Mouse (Mus musculus) embryonic facial prominence, embryonic 13.5 days (tissue): ENCODE results near the gene Pgm5. TPM values are rescaled to one million over a fixed set of nuclear protein-coding genes. Genes with fewer than 3 reads are reported as not detected.
A peak's percentile ranks its signal among the peaks of the same experiment; 100 is the strongest.

ENCODE experiments used
- ATAC-seq: fragments of 200-750 bp; cut with Nextera tagmentation; 2 replicates; pipeline ENCODE4 v1.8.0; 2017; ENCODE audit warnings: low read depth; ENCODE audit not compliant: insufficient number of reproducible peaks, insufficient read depth, low FRiP score, low TSS enrichment
- H3K27ac ChIP-seq: fragments of 300-500 bp; sonication (generic); 2 replicates; pipeline ENCODE4 v1.5.1; 2015; ENCODE audit warnings: moderate library complexity, mild to moderate bottlenecking, inconsistent platforms
- H3K27me3 ChIP-seq: fragments of 300-500 bp; sonication (generic); 2 replicates; pipeline ENCODE4 v1.6.1; 2015; ENCODE audit warnings: mild to moderate bottlenecking, inconsistent platforms
- H3K36me3 ChIP-seq: fragments of 300-500 bp; sonication (generic); 2 replicates; pipeline ENCODE4 v1.6.1; 2015; ENCODE audit warnings: mild to moderate bottlenecking, inconsistent platforms
- H3K4me1 ChIP-seq: fragments of 300-500 bp; sonication (generic); 2 replicates; pipeline ENCODE4 v1.6.1; 2015; ENCODE audit warnings: inconsistent platforms
- H3K4me2 ChIP-seq: fragments of 300-500 bp; sonication (generic); 2 replicates; pipeline ENCODE4 v1.6.1; 2015; ENCODE audit warnings: moderate library complexity, mild to moderate bottlenecking, inconsistent platforms
- H3K4me3 ChIP-seq: fragments of 300-500 bp; sonication (generic); 2 replicates; pipeline ENCODE4 v1.5.1; 2015; ENCODE audit warnings: mild to moderate bottlenecking, inconsistent platforms
- H3K9ac ChIP-seq: fragments of 300-500 bp; sonication (generic); 2 replicates; pipeline ENCODE4 v1.6.1; 2015; ENCODE audit warnings: mild to moderate bottlenecking, inconsistent platforms
- H3K9me3 ChIP-seq: fragments of 300-500 bp; sonication (generic); 2 replicates; pipeline ENCODE4 v1.6.1; 2016; ENCODE audit warnings: inconsistent platforms
- WGBS: fragments of 180-500 bp; shearing (Covaris S2); methylation state at CpG from one replicate; pipeline ENCODE4 v1.1.7; 2015; ENCODE audit warnings: mixed read lengths; 5-methylcytosine and 5-hydroxymethylcytosine counted together
- polyA plus RNA-seq: library from polyadenylated mRNA; unstranded; fragments of >200 nt; fragmentation: Nextera tagmentation; extraction: Ambion mirVana; gene quantifications from 2 replicates; pipeline ENCODE4 v1.2.1, GENCODE M21; 2015

The Pgm5 gene
- polyA plus RNA-seq, 1 experiment from 2014 or later: 6.5 TPM

DNA sequence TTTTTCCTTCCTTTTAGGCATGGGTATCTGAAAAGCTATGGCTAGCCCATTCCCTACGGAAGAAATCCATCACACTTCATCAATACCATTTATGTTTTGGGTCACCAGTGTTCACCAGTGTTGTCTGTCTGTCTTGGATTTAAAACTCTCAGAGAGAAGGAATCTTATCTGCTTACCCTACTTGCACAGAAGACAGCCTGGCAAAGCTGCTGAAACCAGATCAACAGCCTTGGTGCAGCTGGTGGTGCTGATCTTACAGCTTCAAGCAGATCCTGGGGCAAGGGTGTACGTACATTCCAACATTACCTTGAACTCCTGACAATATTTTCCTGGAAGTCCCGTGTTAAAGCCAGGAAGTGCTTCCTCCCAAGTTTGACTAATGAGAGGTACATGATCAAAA is 55.6 kb downstream of the Pgm5 start:
- Histone ChIP-seq H3K4me2 (no peak overlapping the region), H3K4me1 (0 out of 2 replicates have a peak, but pooled peaks cover 6% of the 10 kb centered on the region), H3K36me3 (0 out of 2 replicates have a peak, but pooled peaks cover 4% of the 10 kb centered on the region), H3K9me3 (no peaks in the 10 kb centered on the region; the same call in 1 of the 2 replicates), H3K27ac (no peak overlapping the region), H3K27me3 (no peaks in the 10 kb centered on the region), H3K9ac (no peak overlapping the region), H3K4me3 (no peak overlapping the region)
- WGBS: 78% methylated on average over 3 of the region's 3 CpGs
- no peak for ATAC-seq

DNA sequence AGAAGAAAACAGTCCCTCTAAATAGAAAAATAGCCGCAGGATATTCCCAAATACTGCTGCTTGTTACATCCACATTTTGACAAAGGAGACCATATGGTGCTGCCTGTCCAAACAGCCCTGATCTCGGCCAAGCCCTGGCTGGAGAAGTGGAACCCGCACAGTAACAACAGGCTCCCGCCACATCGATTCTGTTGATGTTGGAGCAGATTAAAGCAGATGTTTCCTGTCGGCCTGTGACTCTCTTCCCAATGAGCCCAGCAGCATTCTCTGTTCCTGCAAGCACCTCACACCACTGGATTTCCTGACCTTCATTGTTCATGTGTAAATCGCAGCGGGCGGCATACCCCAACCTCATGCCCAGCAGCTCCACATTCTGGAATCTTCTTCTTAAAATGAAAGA is 64.0 kb downstream of the Pgm5 start:
- Histone ChIP-seq H3K9ac (no peak overlapping the region), H3K4me1 (peaks cover 5% of the 10 kb centered on the region; the same call in 1 of the 2 replicates), H3K36me3 (no peaks in the 10 kb centered on the region), H3K27ac (no peak overlapping the region), H3K27me3 (no peaks in the 10 kb centered on the region), H3K9me3 (no peaks in the 10 kb centered on the region), H3K4me3 (no peak overlapping the region), H3K4me2 (no peak overlapping the region)
- 70% methylated on average over 9 of the region's 9 CpGs for WGBS
- ATAC-seq: no peak

DNA sequence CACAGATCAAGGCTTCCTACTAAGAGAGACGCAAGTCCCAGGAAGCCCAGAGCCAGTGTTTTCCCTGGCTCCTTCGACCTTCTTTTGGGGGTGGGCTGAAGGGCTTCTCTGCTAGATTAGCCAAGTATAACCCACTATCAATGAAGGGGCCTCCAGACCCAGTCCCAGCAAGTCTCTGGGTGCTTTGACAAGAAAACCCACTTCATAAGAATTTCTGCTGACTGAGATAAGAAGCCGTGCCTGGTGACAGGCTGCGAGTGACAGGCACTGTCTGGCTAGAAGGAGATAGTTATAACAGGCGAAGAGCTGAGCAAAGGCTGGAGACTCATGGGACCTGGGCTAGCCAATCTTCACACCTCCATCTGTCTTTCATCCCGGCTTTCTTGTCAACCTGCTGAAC is 67.3 kb downstream of the Pgm5 start:
- H3K4me2 ChIP-seq: no peak overlapping the region
- no peaks in the 10 kb centered on the region for H3K36me3 ChIP-seq
- no peak for ATAC-seq
- peaks cover 5% of the 10 kb centered on the region; the same call in 1 of the 2 replicates for H3K4me1 ChIP-seq
- no peak overlapping the region for H3K9ac ChIP-seq
- WGBS: 66% methylated on average over 6 of the region's 6 CpGs
- H3K4me3 ChIP-seq: no peak overlapping the region
- no peak overlapping the region for H3K27ac ChIP-seq
- H3K27me3 ChIP-seq: no peaks in the 10 kb centered on the region
- H3K9me3 ChIP-seq: no peaks in the 10 kb centered on the region

DNA sequence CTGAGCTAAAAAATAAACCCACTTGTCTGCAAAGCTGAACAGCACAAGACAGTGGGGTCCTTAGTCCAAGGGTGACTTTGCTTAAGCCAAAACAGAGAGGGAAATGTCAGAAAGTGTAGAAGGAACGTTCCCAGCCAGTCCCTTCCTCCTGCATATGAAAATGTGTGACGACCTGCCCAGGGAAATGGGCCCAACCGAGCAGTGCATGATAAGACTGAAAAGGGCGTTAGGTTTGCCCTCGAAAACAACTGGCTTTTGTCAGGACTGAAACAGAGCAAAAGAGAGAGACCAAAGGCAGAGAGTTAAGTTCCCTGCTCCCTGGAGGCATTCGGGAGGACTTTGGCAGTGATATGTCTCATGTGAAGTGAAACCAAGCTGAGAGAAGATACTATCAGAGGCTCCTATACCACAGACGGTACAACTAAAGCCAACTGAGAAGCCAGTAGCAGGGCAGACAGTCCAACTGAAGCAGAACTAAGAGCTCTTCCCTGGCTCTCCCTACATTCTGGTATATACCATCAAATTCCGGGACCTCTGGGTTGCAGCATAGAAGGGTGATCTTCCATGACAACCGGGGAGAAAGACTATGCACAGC is 68.0 kb downstream of the Pgm5 start:
- no peak for ATAC-seq
- Histone ChIP-seq H3K4me2 (no peak overlapping the region), H3K36me3 (no peaks in the 10 kb centered on the region), H3K4me3 (no peak overlapping the region), H3K4me1 (peaks cover 5% of the 10 kb centered on the region; the same call in 1 of the 2 replicates), H3K27ac (no peak overlapping the region), H3K9me3 (no peaks in the 10 kb centered on the region), H3K27me3 (no peaks in the 10 kb centered on the region), H3K9ac (no peak overlapping the region)
- WGBS: 61% methylated on average over 9 of the region's 9 CpGs

DNA sequence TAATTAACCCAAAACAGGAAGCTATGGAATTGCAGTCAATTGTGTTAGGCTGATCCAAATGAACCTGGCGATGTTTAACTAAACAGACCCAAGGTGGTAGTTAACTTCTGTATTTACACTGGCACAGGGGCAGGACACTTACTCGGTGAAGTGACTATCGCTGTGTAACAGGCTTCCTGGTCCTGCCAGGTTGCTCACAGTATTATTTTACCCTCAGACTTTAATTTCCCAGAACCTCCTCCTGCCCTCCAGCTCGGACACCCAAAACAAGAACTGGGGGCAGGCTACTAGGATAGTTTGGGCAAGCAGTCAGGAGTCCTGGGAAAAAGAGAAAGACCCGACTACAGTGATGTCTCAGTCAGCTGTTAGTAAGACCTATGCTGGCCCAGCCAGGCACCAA is 68.8 kb downstream of the Pgm5 start:
- no peaks in the 10 kb centered on the region for H3K9me3 ChIP-seq
- WGBS: 69% methylated on average over 5 of the region's 5 CpGs

DNA sequence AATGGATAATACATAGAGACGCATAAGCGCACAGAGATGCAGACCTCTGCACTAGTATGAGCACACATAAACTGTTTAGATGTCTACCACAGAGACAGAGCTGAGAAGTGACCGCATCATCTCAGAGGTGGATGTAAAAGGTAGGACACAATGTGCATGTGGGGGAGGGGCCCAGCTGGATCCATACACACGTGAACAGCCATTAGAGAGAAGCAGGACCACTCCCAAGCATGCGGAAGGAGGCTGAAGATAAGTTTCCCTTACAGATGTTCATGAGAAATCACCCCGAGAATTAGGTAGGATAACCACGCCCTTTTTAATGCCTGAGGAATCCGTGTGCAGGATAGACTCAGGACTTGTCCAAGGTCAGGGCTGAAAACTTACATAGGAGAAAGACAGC is 75.8 kb downstream of the Pgm5 start:
- 68% methylated on average over 8 of the region's 8 CpGs for WGBS
- H3K9ac ChIP-seq: no peak overlapping the region
- no peaks in the 10 kb centered on the region for H3K9me3 ChIP-seq
- no peak overlapping the region for H3K4me2 ChIP-seq
- no peak overlapping the region for H3K4me3 ChIP-seq
- H3K27me3 ChIP-seq: peaks cover 7% of the 10 kb centered on the region; the same call in 1 of the 2 replicates
- no peaks in the 10 kb centered on the region for H3K36me3 ChIP-seq
- no peak overlapping the region for H3K27ac ChIP-seq
- ATAC-seq: no peak
- H3K4me1 ChIP-seq: peaks cover 37% of the 10 kb centered on the region

More for the DNA sequence above, 68.8 kb downstream of the Pgm5 start:
- Histone ChIP-seq H3K9ac (no peak overlapping the region), H3K4me3 (no peak overlapping the region), H3K36me3 (no peaks in the 10 kb centered on the region), H3K27me3 (peaks cover 3% of the 10 kb centered on the region; the same call in 1 of the 2 replicates), H3K4me1 (peaks cover 5% of the 10 kb centered on the region; the same call in 1 of the 2 replicates), H3K4me2 (no peak overlapping the region), H3K27ac (no peak overlapping the region)
- ATAC-seq: no peak

DNA sequence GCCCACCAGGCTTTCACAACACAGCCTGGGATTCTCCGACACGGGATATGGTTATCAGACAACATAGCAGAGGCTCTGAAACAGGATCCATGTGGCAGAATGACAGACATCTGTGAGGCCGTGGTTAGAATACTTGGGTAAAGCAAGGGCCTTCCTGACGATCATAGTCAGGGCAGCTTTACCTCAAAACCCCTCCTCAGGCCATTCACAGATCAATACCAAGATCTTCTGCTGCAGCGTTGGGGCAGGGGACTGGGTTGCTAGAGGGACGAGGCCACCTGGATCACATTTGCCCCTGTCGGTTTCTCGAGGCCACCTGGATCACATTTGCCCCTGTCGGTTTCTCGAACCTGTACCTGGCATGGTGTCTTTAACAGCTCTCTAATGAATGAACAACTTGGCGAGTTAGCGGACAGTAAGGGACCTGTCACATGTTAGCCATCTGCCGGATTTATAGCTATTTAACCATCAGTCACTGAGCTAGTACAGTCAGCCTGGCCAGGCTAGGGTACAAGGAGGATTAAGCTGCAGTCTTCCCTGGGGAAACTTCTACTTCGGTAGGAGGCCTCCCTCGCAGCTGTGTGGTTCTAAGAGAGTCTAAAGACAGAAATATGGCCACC is 76.5 kb downstream of the Pgm5 start:
- Histone ChIP-seq H3K4me1 (peaks cover 43% of the 10 kb centered on the region), H3K9ac (no peak overlapping the region), H3K4me2 (peak overlapping the region; percentile 33), H3K36me3 (no peaks in the 10 kb centered on the region), H3K9me3 (no peaks in the 10 kb centered on the region), H3K4me3 (no peak overlapping the region), H3K27ac (peak overlapping the region; percentile 74), H3K27me3 (peaks cover 7% of the 10 kb centered on the region; the same call in 1 of the 2 replicates)
- no peak for ATAC-seq
- 24% methylated on average over 15 of the region's 15 CpGs for WGBS

DNA sequence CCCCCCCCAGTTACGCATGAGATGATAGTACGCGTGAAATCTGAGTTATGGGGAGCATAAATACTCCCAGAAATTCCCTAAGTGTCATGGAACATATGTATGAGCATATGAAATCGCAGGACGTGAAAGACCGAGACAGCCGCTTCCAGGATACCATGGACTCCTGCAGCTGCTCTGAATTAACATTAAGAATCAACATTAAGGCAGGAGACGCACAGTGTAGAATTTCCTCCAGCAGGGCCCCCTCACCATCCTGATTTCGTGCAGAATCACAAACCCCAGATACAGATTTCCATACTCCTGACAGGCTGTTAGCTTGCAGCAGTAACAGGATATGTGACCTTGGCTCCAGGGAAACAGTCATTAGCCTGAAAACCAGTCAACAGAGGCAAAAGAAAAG is 77.9 kb downstream of the Pgm5 start:
- Histone ChIP-seq H3K36me3 (no peaks in the 10 kb centered on the region), H3K4me3 (no peak overlapping the region), H3K9ac (no peak overlapping the region), H3K27me3 (peaks cover 7% of the 10 kb centered on the region; the same call in 1 of the 2 replicates), H3K9me3 (no peaks in the 10 kb centered on the region), H3K27ac (peak overlapping the region; percentile 82), H3K4me1 (peaks cover 53% of the 10 kb centered on the region), H3K4me2 (peak overlapping the region; percentile 39)
- peak; percentile 76 for ATAC-seq
- WGBS: 15% methylated on average over 9 of the region's 9 CpGs

DNA sequence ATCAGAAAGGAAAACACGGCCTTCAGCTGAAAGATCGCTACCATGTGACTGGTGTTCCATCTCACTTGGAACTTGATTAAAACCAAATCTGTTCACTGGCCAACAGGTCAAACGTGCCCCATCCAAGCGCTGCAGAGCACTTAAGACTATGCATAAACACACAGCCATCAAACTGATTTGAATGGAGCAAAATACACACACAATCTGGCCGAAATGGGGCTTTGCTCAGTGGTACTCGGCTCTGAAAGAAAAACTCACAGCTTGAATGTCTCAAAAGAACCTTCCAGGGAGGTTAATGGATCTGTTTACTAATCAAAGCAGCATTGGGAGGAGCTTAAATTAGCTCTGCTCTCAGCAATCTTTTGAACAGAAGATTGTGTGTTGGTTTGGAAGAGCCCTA is 81.7 kb downstream of the Pgm5 start:
- H3K27ac ChIP-seq: no peak overlapping the region
- no peaks in the 10 kb centered on the region for H3K36me3 ChIP-seq
- H3K27me3 ChIP-seq: no peaks in the 10 kb centered on the region
- peaks cover 43% of the 10 kb centered on the region for H3K4me1 ChIP-seq
- no peak for ATAC-seq
- no peak overlapping the region for H3K9ac ChIP-seq
- H3K4me3 ChIP-seq: no peak overlapping the region
- no peak overlapping the region for H3K4me2 ChIP-seq
- 32% methylated on average over 6 of the region's 6 CpGs for WGBS
- no peaks in the 10 kb centered on the region for H3K9me3 ChIP-seq

DNA sequence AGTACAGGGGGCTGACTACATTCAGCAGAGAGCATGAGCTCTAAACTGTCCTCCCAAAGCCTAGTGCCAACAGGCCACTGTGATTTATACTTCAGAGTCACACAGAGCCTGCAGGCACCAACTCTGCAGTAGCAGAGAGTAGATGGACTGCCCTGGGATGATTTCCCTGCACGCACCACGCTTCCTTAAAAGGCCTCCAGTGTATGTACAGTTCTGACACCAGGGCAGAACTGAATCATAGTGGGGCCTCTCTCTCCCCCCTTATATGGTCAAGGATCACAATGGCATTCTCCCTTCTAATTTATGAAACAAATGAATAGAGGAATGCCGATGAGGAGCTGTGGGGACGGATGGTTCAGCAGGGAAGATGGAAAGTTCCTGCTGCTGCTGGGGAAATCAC is 91.3 kb downstream of the Pgm5 start:
- H3K27me3 ChIP-seq: peaks cover 5% of the 10 kb centered on the region; the same call in 1 of the 2 replicates
- ATAC-seq: no peak
- H3K4me3 ChIP-seq: no peak overlapping the region
- no peak overlapping the region for H3K27ac ChIP-seq
- H3K4me1 ChIP-seq: no peaks in the 10 kb centered on the region
- no peak overlapping the region for H3K4me2 ChIP-seq
- H3K9ac ChIP-seq: no peak overlapping the region
- H3K36me3 ChIP-seq: no peaks in the 10 kb centered on the region
- 80% methylated on average over 4 of the region's 4 CpGs for WGBS
- no peaks in the 10 kb centered on the region for H3K9me3 ChIP-seq

DNA sequence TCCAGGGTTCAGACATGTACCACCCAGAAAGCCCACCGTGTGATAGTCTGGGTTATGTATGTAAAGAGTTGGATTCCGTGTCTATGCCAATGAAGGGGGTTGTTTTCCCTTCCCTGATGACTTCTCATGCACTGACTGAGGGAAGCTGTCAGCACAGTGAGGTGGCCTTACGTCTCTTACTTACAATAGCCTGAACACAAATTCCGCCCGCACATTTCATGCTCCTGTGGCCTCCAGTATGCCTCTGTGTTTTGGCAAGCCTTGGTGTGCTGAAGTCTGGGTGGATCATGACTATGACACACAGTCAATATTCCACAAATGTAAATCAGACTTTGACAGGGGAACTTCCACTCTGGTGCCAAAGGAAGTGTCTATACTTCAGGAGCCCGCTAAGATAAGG is 94.3 kb downstream of the Pgm5 start:
- H3K9ac ChIP-seq: no peak overlapping the region
- no peak overlapping the region for H3K4me2 ChIP-seq
- no peaks in the 10 kb centered on the region for H3K36me3 ChIP-seq
- H3K4me3 ChIP-seq: no peak overlapping the region
- peaks cover 5% of the 10 kb centered on the region; the same call in 1 of the 2 replicates for H3K27me3 ChIP-seq
- no peaks in the 10 kb centered on the region for H3K9me3 ChIP-seq
- no peak overlapping the region for H3K27ac ChIP-seq
- ATAC-seq: no peak
- 0 out of 2 replicates have a peak, but pooled peaks cover 2% of the 10 kb centered on the region for H3K4me1 ChIP-seq
- WGBS: 89% methylated on average over 6 of the region's 6 CpGs
